Mouse (Mus musculus) cerebellum, adult 9-10 months (tissue): Measurements from ENCODE around the gene Lmntd1.
A peak's percentile ranks its signal among the peaks of the same experiment; 100 is the strongest.

ENCODE experiments used
- DNase-seq: peaks from one replicate; pipeline ENCODE4 v3.0.0; 2022

Lmntd1 gene

GRCm38 (mm10) chr6:145372066-145372465, 242.1 kb downstream of the Lmntd1 start:
- DNase-seq: no peak

- DNase-seq: no peak
Measured at GRCm38 (mm10) chr6:145371586-145371985, 242.5 kb downstream of the Lmntd1 start.

GRCm38 (mm10) chr6:145370302-145370701, 243.8 kb downstream of the Lmntd1 start:
- no peak for DNase-seq

- DNase-seq: no peak
Measured at GRCm38 (mm10) chr6:145369290-145369689, 244.8 kb downstream of the Lmntd1 start.

- DNase-seq: no peak
Measured at GRCm38 (mm10) chr6:145366488-145366887, 247.6 kb downstream of the Lmntd1 start.

GRCm38 (mm10) chr6:145363698-145364097, 250.4 kb downstream of the Lmntd1 start:
- DNase-seq: no peak

GRCm38 (mm10) chr6:145361109-145361694, 252.9 kb downstream of the Lmntd1 start:
- no peak for DNase-seq

GRCm38 (mm10) chr6:145359470-145360430, 254.4 kb downstream of the Lmntd1 start:
- peak; percentile 61 for DNase-seq

- no peak for DNase-seq
Measured at GRCm38 (mm10) chr6:145358001-145358400, 256.1 kb downstream of the Lmntd1 start.

GRCm38 (mm10) chr6:145353806-145354205, 260.3 kb downstream of the Lmntd1 start:
- DNase-seq: no peak

GRCm38 (mm10) chr6:145352705-145353104, 261.4 kb downstream of the Lmntd1 start:
- no peak for DNase-seq

GRCm38 (mm10) chr6:145348196-145348915, 265.8 kb downstream of the Lmntd1 start:
- DNase-seq: peak; percentile 25

GRCm38 (mm10) chr6:145347641-145348040, 266.5 kb downstream of the Lmntd1 start:
- DNase-seq: peak; percentile 12

- DNase-seq: peak; percentile 81
Measured at GRCm38 (mm10) chr6:145346789-145347557, 267.1 kb downstream of the Lmntd1 start.

GRCm38 (mm10) chr6:145346305-145346704, 267.8 kb downstream of the Lmntd1 start:
- no peak for DNase-seq

GRCm38 (mm10) chr6:145344719-145345118, 269.4 kb downstream of the Lmntd1 start:
- no peak for DNase-seq

GRCm38 (mm10) chr6:145343457-145343856, 270.7 kb downstream of the Lmntd1 start:
- peak; percentile 14 for DNase-seq

- peak; percentile 17 for DNase-seq
Measured at GRCm38 (mm10) chr6:145342836-145343235, 271.3 kb downstream of the Lmntd1 start.

- DNase-seq: peak; percentile 97
Measured at GRCm38 (mm10) chr6:145341301-145342193, 272.6 kb downstream of the Lmntd1 start.

GRCm38 (mm10) chr6:145340657-145341146, 273.4 kb downstream of the Lmntd1 start:
- peak; percentile 95 for DNase-seq

- DNase-seq: peak; percentile 71
Measured at GRCm38 (mm10) chr6:145339956-145340656, 274.0 kb downstream of the Lmntd1 start.
